Mouse (Mus musculus) brain, embryonic 14.5 days (tissue): ENCODE results near the gene Sirpa.

ENCODE experiments used
- CTCF ChIP-seq: fragments of 200-500 bp; IDR thresholded peaks from 2 replicates; pipeline ENCODE4 v1.5.1; 2012; ENCODE audit warnings: inconsistent platforms, mild to moderate bottlenecking, moderate library complexity, borderline replicate concordance; ENCODE audit not compliant: insufficient read depth, insufficient read length; ENCODE audit errors: extremely low read depth
- POLR2A ChIP-seq: fragments of 200-500 bp; IDR thresholded peaks from 2 replicates; pipeline ENCODE4 v1.6.1; 2012; ENCODE audit warnings: mild to moderate bottlenecking, inconsistent platforms, borderline replicate concordance; ENCODE audit not compliant: poor library complexity, insufficient read depth, insufficient read length, severe bottlenecking; ENCODE audit errors: extremely low read depth

DNA sequence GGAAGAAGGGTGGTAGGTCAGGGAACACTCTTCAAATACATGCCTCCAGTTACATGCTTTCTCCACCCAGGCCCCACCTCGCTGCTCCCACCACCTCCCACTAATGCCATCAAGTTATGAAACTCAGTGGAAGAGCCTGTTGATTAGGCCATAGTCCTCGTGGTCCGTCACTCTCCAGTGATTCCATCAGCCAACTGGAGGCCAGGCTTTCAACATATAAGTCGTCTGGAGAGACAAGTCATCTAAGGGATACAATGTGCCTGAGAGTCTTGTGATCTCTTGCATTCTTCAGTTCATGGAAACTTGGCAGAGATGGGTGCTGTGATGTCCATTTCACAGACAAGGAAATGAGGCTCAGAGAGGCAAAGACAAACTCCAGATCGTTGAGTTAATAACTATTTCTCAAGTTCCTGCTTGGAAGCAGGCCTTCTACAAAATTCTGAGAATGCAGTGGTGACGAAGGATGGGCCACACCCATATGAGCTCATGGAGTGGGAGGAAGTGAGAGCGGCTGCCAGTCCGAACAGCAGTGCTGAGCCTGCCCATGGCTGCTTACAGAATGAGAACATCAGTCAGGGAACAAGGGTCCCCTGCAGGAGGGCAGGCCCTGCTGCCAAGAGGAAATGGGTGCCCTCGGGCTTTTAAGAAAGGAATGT, 40.6 kb downstream of the Sirpa start:
- TF ChIP-seq CTCF (no peak), POLR2A (no peak)
